In genomic region chr2:33426640-33427398, GRCm38 (mm10) we compare ENCODE assay signal across 20 mouse cellular contexts. TPM values are rescaled to one million over a fixed set of nuclear protein-coding genes. Genes with fewer than 3 reads are reported as not detected.
DNase-seq lines count a peak whose midpoint lies in the region; ATAC-seq lines count a peak whose summit lies in the region.
"Had no signal": no experiment of that assay in that cellular context is flagged by ENCODE, and none has a peak within 500 bp of the region (broad histone marks: within the 10 kb centered on the region; RNA-seq: fewer than 3 reads in every experiment).

No protein-coding gene starts in this region.

- H3K4me1 ChIP-seq in megakaryocyte, embryonic 14.5 days: peaks cover 50% of the 10 kb centered on the region

- no peak for ATAC-seq in megakaryocyte, adult 5-6 weeks (ENCODE audit: poor library complexity, severe bottlenecking)
- ATAC-seq: inflammation-experienced regulatory T-cells, adult 6 months had no signal

- peak overlapping the region; percentile 62 for H3K4me3 ChIP-seq in megakaryocyte, embryonic 14.5 days (replicated peaks)
- H3K4me3 ChIP-seq: erythroblast, embryonic 14.5 days; kidney, embryonic 15.5 days; myocyte had no signal

- no peaks in the 10 kb centered on the region for H3K27me3 ChIP-seq in megakaryocyte, embryonic 14.5 days (replicated peaks)
- H3K27me3 ChIP-seq: kidney, embryonic 15.5 days had no signal

- peaks cover 58% of the 10 kb centered on the region for H3K36me3 ChIP-seq in megakaryocyte, embryonic 14.5 days (replicated peaks; ENCODE audit: low read length)

- intact Hi-C loops in left cerebral cortex, postnatal 4 days (cut with DNase I): no loop called here

- DNase-seq in frontal cortex, postnatal 10 days (ENCODE audit: low spot score in 2 of 2): peak; percentile 4 to 12
- no peak for DNase-seq in frontal cortex, postnatal 36 days (ENCODE audit: low spot score in 2 of 2)
- DNase-seq in adipocyte (ENCODE audit: low spot score): peak; percentile 69
- no peak for DNase-seq in left cerebral cortex, postnatal 4 days
- no peak for DNase-seq in urinary bladder, postnatal 25 days (ENCODE audit: low spot score)
- DNase-seq: adrenal gland, postnatal 14 days; B cell, adult 2 months; cerebellum, adult 2 months; heart, adult 11 months; heart, postnatal 4 days; liver; midbrain, embryonic 14.5 days; retina, postnatal 1 day; thymus, postnatal 4 days had no signal

- H3K9me3 ChIP-seq in megakaryocyte, embryonic 14.5 days: no peaks in the 10 kb centered on the region
- H3K9me3 ChIP-seq: kidney, embryonic 15.5 days had no signal

RNA-seq across cellular contexts. Expression of gene Zbtb34, which starts 4.3 kb away (rescaled TPM):
- polyA plus RNA-seq in megakaryocyte, embryonic 14.5 days (2012; ENCODE audit: insufficient read depth, low replicate concordance): 1.6 and 7.9 TPM in 2 replicates
- total RNA-seq in megakaryocyte, adult 5-6 weeks (2015): 21.1 and 23.7 TPM in 2 replicates
- total RNA-seq in megakaryocyte, adult 5-6 weeks (2017): 8.1 and 8.9 TPM in 2 replicates
- total RNA-seq in left cerebral cortex, postnatal 4 days (2021): 10 to 100 TPM; 68.2 to 70.5 TPM

RNA-seq across cellular contexts. Expression of gene Zbtb43, which starts 41.5 kb away (rescaled TPM):
- 1.7 TPM in 1 of 2 replicates, not detected in the other for polyA plus RNA-seq in megakaryocyte, embryonic 14.5 days (2012; ENCODE audit: insufficient read depth, low replicate concordance)
- total RNA-seq in megakaryocyte, adult 5-6 weeks (2015): 8.7 and 13.7 TPM in 2 replicates
- total RNA-seq in megakaryocyte, adult 5-6 weeks (2017): 14.7 and 14.8 TPM in 2 replicates
- 10 to 100 TPM; 28.0 to 29.7 TPM for total RNA-seq in left cerebral cortex, postnatal 4 days (2021)

RNA-seq across cellular contexts. Expression of gene Ralgps1, which starts 55.5 kb away (rescaled TPM):
- 0.53 and 3.3 TPM in 2 replicates for polyA plus RNA-seq in megakaryocyte, embryonic 14.5 days (2012; ENCODE audit: insufficient read depth, low replicate concordance)
- total RNA-seq in megakaryocyte, adult 5-6 weeks (2015): 6.2 and 7.6 TPM in 2 replicates
- 2.0 and 2.7 TPM in 2 replicates for total RNA-seq in megakaryocyte, adult 5-6 weeks (2017)
- 100 to 1,000 TPM; 117 to 123 TPM for total RNA-seq in left cerebral cortex, postnatal 4 days (2021)
- polyA plus RNA-seq: erythroblast, embryonic 14.5 days had no signal

Comparison
In these comparisons a context has a peak if more than half of its experiments do, and no peak if none do; other contexts are left out.
1. DNase-seq: peak in frontal cortex, postnatal 10 days (2 of 2) and adipocyte (single experiment); none in frontal cortex, postnatal 36 days (0 of 2), left cerebral cortex, postnatal 4 days (single experiment) and urinary bladder, postnatal 25 days (single experiment).
2. RNA of gene Ralgps1, which starts 55.5 kb away (total RNA-seq): 117 to 123 TPM in left cerebral cortex, postnatal 4 days; 2.0 to 7.6 TPM in megakaryocyte, adult 5-6 weeks; every median in the first group is over 10 times any median in the second.